Mouse (Mus musculus) retina, postnatal 7 days (tissue): ENCODE measurements around the gene Zfp638.
"Not testable (repeated sequence)": the region's sequence is repeated elsewhere in the genome, so short reads cannot be mapped to it uniquely, and the experiment has no call there.

Experiments used
- DNase-seq: peaks from one replicate; pipeline ENCODE4 v3.0.0-alpha.2; 2012; ENCODE audit warnings: low read depth, low spot score

The Zfp638 gene

GRCm38 (mm10) chr6:84009915-84010302 lies 143.0 kb downstream of the Zfp638 start:
- DNase-seq: no peak

- DNase-seq: no peak
Measured at GRCm38 (mm10) chr6:84010303-84011225, 143.7 kb downstream of the Zfp638 start.

GRCm38 (mm10) chr6:84014961-84015683 lies 148.2 kb downstream of the Zfp638 start:
- DNase-seq: not testable (repeated sequence)

DNA sequence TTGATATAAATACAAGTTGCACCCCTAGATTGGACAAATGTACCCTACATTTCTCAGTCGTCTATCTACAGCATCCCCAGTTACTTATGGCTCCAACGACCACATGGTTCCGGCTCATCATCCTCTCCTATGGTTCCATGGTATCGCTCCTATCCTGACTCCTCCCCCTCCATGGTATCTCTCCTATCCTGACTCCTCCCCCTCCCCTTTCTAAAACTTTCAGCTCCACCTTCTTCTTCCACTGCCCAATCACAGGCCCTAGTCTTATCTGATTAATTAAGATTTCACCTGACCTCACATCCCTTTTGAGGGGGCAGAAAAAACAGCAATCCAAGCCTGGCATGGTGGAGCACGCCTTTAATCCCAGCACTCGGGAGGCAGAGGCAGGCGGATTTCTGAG lies 149.9 kb downstream of the Zfp638 start:
- DNase-seq: no peak

DNA sequence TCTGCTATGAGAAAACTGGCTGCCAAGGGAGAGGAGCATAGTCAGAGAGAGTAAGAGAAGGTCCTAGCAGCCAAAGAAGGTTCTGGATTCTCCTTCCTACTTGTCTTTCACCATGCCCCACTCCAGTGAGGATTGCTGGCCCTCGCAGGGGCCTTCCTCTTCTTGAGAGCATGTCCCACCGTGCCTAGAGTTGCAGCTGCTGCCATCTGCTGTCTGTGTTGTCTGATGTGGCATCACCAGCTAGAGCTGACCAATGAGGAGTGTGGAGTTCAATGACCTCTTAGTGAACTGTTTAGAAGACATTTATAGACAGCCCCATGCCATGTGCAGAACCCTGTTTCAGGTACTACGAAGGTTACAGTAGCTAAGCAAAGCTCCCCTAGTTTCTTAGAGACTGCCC lies 150.5 kb downstream of the Zfp638 start:
- DNase-seq: no peak

- DNase-seq: no peak
Measured at GRCm38 (mm10) chr6:84018906-84019550, 152.1 kb downstream of the Zfp638 start.

DNA sequence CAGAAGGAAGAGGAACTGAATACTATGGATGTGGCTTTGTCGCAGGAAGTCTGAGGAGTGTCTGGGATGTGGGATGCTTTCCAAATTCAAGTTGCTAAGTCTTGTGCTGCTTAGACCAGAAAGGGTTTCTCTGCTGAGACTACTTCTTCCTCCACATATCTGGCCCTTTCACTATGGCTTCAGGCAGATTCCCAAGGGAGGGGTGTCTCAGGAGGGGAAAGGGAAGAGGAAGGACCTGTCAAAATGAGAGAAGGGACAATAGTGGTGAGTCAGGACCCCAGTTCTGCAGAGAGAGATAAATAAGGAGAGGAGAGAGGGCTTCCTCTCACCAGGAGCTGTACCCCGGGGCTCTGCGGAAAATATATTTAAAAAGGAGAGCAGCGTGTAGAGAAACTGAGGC lies 153.1 kb downstream of the Zfp638 start:
- DNase-seq: no peak

DNA sequence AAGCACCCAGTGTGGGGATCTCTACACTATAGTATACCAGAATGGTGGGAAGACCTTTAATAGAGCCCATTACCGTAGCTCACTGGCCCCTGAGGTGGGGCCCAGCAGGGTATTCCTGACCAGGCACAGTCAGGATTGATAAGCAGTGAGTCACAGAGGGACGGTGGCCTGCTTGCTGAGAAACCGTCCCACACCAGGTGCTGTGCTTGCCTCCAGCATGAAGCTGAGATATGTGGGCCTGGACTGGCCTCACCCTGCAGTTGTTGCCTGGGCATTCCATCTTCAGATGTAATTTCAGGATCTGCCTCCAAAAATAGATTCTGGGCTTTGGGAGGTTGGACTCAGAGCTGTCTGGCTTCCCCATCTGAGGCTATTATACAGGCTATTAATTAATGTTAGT lies 155.1 kb downstream of the Zfp638 start:
- no peak for DNase-seq

GRCm38 (mm10) chr6:84025636-84026035 lies 158.7 kb downstream of the Zfp638 start:
- no peak for DNase-seq

GRCm38 (mm10) chr6:84028791-84029190 lies 161.9 kb downstream of the Zfp638 start:
- DNase-seq: no peak

DNA sequence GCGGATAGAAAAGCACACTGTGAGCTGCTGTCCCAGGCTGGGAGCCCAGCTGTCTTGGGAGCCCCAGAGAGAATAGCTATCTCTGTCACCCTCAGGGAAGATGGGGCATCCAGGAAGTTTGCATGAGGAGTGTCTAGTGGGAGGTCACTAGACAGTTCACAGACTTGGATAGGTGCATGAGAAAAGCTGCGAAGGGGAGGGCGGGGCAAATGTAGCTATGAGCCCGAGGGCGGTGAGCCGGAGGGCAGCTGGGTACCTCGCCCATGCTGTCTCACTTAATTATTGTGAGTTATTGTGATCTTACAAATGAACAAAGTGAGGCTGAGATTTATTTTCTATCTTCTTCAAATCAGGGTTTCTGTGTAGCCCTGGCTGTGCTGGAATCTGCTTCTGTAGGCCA lies 162.9 kb downstream of the Zfp638 start:
- DNase-seq: no peak

- not testable (repeated sequence) for DNase-seq
Measured at GRCm38 (mm10) chr6:84032516-84032915, 165.6 kb downstream of the Zfp638 start.
